Mouse (Mus musculus): ENCODE results near the gene Col6a4.
A peak's percentile ranks its signal among the peaks of the same experiment; 100 is the strongest.

Gene Col6a4

GRCm38 (mm10) chr9:106073956-106074355 lies 22.6 kb downstream of the Col6a4 start:
- ATAC-seq (ENCODE audit: low TSS enrichment): no peak

DNA sequence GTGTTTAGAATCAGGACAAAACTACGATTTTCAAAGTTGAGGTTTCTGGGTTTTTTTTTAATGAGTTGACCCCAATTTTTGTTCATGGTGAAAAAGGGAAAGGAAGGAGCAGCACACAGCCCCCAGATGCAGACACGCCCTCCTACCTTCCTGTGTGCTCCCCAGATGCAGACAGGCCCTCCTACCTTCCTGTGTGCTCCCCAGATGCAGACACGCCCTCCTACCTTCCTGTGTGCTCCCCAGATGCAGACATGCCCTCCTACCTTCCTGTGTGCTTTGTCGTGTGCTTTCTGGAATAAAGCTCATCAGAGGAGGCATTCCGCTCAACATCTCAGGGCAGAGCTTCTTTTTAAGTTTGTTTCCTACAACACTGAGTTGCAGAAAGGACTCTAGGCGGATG lies 24.9 kb downstream of the Col6a4 start:
- ATAC-seq (ENCODE audit: low TSS enrichment): no peak

DNA sequence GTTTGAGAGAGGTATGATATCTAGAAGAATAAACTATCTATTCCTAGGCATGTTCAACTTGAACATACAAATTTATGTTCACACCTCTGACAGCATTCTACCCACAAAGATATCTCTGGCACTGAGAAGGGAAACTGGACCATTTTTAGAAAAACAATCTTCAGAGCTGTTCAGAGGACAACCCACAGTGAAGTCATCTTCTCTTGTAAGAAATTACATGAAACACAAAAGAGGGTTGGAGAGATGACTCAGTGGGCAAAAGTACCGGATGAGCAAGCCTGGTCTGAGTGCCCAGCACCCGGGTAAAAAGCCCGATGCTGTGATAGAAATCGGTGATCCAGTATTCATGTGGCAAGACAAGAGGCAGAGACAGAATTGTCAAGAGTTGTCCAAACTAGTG lies 43.1 kb downstream of the Col6a4 start:
- peak; percentile 99 for ATAC-seq (ENCODE audit: low TSS enrichment)

GRCm38 (mm10) chr9:106043921-106044503 lies 52.6 kb downstream of the Col6a4 start:
- ATAC-seq (ENCODE audit: low TSS enrichment): no peak

GRCm38 (mm10) chr9:106039915-106040659 lies 56.5 kb downstream of the Col6a4 start:
- no peak for ATAC-seq (ENCODE audit: low TSS enrichment)

- peak; percentile 87 for ATAC-seq (ENCODE audit: low TSS enrichment)
Observed at GRCm38 (mm10) chr9:106039276-106039675, 57.3 kb downstream of the Col6a4 start.

- ATAC-seq (ENCODE audit: low TSS enrichment): peak; percentile 90
Observed at GRCm38 (mm10) chr9:106038865-106039264, 57.7 kb downstream of the Col6a4 start.

DNA sequence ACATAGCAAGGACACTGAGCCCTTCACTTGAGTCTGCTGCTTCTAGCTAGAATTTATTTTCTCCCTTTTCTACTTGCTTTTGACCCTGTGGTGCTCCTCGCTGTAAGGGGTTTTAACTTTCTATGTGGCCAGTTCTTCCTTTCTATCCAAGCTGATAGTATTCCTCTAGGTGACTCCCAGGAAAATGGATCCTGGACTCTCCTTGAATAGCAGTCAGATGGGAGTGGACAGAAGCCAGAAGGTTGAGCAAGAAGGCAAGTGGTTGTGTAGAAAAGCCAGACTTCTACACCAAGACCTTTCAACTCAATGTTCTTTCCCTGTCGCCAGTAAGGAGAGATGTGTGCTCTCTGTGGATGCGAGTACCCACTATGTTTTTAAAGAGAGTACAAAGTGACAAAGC lies 80.9 kb downstream of the Col6a4 start:
- no peak for ATAC-seq (ENCODE audit: low TSS enrichment)

- no peak for ATAC-seq (ENCODE audit: low TSS enrichment)
Observed at GRCm38 (mm10) chr9:106013139-106013538, 83.4 kb downstream of the Col6a4 start.

DNA sequence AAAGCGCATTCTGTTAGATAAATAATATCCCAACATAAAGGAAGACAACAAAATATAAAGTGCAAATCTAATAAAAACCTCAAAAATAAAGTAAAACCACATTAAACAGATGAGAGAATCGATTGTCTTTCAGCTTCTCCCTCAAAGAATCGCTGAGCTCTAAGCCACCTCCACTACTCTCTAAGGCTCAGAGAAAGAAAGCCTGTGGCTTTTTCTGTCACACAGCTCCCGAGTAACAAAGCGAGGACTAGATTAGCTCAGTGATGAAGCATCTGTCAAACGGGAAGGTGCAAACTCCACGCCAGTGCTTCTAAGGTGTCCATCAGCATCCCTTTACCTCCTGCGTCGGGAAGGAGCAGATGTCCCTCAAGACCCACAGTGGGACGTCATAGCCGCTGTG lies 98.6 kb downstream of the Col6a4 start:
- peak; percentile 67; the same call in 1 of the 2 replicates for ATAC-seq (ENCODE audit: low TSS enrichment)

DNA sequence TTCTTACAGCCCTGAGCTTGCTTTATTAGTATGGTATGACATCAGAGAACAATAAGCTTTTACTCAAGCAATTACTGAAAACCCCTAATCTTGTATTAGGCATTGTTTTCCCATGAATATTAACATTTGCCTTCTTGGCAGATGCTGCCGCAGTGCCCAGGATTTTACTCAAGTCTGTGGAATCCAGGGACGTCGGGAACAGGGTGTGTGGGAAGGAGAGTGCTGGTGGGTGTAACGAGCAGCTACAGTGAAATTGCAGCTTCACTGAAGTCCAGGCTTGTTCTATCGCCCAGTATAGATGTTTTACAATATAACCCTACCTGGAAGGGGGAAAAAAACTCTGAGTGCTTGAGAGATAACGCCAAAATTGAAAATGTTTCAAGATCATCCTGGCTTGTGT lies 104.2 kb downstream of the Col6a4 start:
- ATAC-seq (ENCODE audit: low TSS enrichment): peak; percentile 81

DNA sequence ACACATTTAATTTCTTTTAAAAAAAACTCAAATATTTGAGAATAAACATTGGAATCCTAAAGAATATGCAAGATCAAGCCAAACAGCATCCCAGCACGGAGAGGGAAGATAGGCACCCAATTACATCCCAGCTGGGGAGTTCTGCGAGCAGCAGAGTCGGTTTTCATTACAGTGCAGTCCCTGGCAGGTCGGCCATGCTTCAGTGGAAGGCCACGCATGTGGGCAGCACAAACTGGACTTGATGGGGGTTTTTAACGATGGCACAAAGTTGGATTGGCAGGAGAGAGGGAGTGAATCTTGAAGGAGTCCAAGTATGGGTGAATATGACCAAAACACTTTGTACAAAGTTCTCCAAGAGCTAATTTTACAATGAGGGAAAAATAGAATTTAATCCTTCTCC lies 106.5 kb downstream of the Col6a4 start:
- no peak for ATAC-seq (ENCODE audit: low TSS enrichment)

DNA sequence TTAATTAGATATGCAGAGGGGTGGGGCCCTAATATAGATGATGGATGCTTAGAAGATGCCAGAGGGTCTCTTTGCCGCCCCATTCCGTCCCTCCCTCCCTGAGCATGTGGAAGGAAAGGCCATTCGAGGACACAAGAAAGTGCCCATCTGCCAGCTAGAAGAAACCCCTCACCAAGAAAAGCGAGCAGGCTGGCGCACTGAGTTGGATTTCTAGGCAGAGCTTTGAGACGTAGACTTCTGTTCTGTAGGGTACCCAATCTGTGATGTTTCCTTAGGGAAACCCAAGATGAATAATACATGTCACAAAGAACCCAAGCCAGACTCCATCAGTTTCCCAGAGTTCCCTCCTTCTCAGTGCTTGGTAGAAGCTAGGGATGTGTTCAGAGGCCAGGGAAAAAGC lies 107.1 kb downstream of the Col6a4 start:
- ATAC-seq (ENCODE audit: low TSS enrichment): no peak

DNA sequence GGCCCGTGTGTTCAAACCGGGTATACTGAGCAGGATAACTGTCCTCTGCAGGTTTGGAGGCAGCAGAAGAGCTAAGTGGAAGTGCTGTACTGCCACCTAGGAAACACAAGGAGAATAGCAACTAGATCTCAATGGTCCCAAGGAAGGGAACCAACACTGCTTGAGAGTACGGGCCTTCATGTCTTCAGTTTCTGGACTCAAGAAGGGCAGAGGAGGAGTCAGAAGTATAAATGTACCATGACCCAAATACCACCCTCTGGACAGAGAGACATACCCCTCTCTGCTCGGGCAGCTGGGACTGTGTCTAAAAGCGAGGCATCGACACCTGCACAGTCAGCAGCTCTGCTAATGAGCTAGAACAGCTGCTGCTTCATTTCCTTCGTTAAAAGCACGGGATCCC lies 108.5 kb downstream of the Col6a4 start:
- peak; percentile 87 for ATAC-seq (ENCODE audit: low TSS enrichment)

GRCm38 (mm10) chr9:105984931-105985519 lies 111.6 kb downstream of the Col6a4 start:
- ATAC-seq (ENCODE audit: low TSS enrichment): no peak

DNA sequence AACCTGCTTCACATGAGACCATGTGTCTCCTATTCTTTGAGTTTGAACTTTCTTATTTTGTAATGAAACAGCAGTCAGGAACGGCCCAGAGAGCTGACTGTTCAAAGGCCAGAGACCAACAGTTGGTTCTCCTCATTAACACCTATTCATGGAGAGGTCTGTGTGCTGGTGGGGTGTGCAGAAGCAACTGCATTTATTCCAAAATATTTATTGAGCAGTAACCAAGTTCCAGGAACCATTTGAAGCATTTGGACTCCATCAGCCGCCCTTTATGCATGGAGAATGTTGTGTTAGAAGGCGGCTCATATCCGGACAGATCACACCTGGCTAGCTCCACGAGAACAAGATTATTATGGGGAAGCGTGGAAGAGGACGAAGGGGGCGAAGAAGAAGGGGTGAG lies 118.1 kb downstream of the Col6a4 start:
- ATAC-seq (ENCODE audit: low TSS enrichment): no peak

GRCm38 (mm10) chr9:105976871-105977270 lies 119.7 kb downstream of the Col6a4 start:
- no peak for ATAC-seq (ENCODE audit: low TSS enrichment)

- ATAC-seq (ENCODE audit: low TSS enrichment): no peak
Observed at GRCm38 (mm10) chr9:105976314-105976713, 120.3 kb downstream of the Col6a4 start.

- no peak for ATAC-seq (ENCODE audit: low TSS enrichment)
Observed at GRCm38 (mm10) chr9:105973736-105974135, 122.8 kb downstream of the Col6a4 start.

DNA sequence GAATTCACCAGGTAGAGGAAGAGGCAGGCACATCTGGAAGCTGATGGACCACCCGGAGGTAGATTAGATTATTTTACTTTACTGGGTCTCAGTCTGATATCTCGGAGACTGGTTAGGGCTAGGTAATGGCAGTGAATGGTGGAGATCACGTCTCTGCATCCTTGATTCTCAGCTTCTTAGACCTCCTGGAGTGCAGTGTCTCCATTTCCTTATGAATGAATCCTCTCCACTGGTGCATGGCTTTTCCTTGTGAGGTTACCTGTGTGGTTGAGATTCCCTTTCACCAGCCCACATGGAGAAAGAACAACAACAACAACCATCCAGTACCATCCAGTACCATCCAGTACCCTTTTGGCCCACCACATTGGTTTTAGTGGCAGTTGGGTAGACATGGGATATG lies 124.6 kb downstream of the Col6a4 start:
- ATAC-seq (ENCODE audit: low TSS enrichment): no peak

GRCm38 (mm10) chr9:105971351-105971894 lies 125.2 kb downstream of the Col6a4 start:
- ATAC-seq (ENCODE audit: low TSS enrichment): no peak

GRCm38 (mm10) chr9:105970901-105971300 lies 125.7 kb downstream of the Col6a4 start:
- ATAC-seq (ENCODE audit: low TSS enrichment): no peak

DNA sequence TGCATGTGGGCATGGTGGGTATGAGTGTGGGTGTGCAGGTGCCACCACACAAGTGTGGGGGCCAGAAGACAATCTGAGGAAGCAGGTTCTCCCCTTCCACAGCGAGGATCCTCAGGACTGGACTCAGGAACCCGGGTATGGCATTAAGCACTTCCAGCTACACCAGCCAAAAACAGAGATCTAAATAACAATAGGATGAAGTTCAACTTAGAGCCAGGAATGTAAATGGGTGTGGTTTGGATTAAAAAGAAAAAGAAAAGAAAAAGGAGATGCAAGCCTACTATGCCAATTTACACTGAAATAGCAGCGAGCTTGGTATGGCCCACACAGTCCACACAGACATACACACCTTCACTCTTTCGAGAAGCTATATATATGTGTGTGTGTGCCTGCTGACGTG lies 128.6 kb downstream of the Col6a4 start:
- no peak for ATAC-seq (ENCODE audit: low TSS enrichment)

All from frontal cortex, adult (tissue).